Mouse (Mus musculus) fibroblast of lung, adult 2 months (primary cell): ENCODE measurements at regions not wholly inside any gene's neighbourhood (a gene's known extent, or its start where the extent isn't known, plus 50 kb on each side); places are given as distances from the start of the nearest gene placed in this dataset.
"Not testable (repeated sequence)": the region's sequence is repeated elsewhere in the genome, so short reads cannot be mapped to it uniquely, and the experiment has no call there.

Experiments
- DNase-seq: peaks from one replicate; pipeline ENCODE4 v3.0.0-alpha.2; 2011; ENCODE audit warnings: low read depth

GRCm38 (mm10) chr10:10270297-10270696 is 201.8 kb downstream of the Adgb start:
- DNase-seq: no peak

GRCm38 (mm10) chr10:10252540-10253318 is 219.4 kb downstream of the Adgb start:
- peak; percentile 20 for DNase-seq

- DNase-seq: peak; percentile 40
Measured at GRCm38 (mm10) chr10:10252136-10252535, 220.0 kb downstream of the Adgb start.

- no peak for DNase-seq
Measured at GRCm38 (mm10) chr10:10234894-10235523, 237.1 kb downstream of the Adgb start.

- peak; percentile 26 for DNase-seq
Measured at GRCm38 (mm10) chr10:10224582-10225144, 247.5 kb downstream of the Adgb start.

GRCm38 (mm10) chr10:10219726-10220125 is 252.4 kb downstream of the Adgb start:
- DNase-seq: no peak

- no peak for DNase-seq
Measured at GRCm38 (mm10) chr10:10216892-10217291, 255.2 kb downstream of the Adgb start.

- no peak for DNase-seq
Measured at GRCm38 (mm10) chr10:10215376-10215775, 256.8 kb downstream of the Adgb start.

- DNase-seq: no peak
Measured at GRCm38 (mm10) chr10:10208354-10208753, 263.8 kb downstream of the Adgb start.

GRCm38 (mm10) chr10:10205805-10206520 is 266.2 kb downstream of the Adgb start:
- no peak for DNase-seq

GRCm38 (mm10) chr10:10203982-10204381 is 268.1 kb downstream of the Adgb start:
- DNase-seq: no peak

GRCm38 (mm10) chr10:10190308-10190707 is 281.8 kb downstream of the Adgb start:
- DNase-seq: no peak

- DNase-seq: no peak
Measured at GRCm38 (mm10) chr10:10188113-10188512, 284.0 kb downstream of the Adgb start.

- no peak for DNase-seq
Measured at GRCm38 (mm10) chr10:10186721-10187120, 285.4 kb downstream of the Adgb start.

GRCm38 (mm10) chr10:10185298-10185883 is 284.5 kb upstream of the Stxbp5 start:
- DNase-seq: no peak

GRCm38 (mm10) chr10:10184386-10184785 is 283.5 kb upstream of the Stxbp5 start:
- no peak for DNase-seq

- DNase-seq: not testable (repeated sequence)
Measured at GRCm38 (mm10) chr10:10177037-10177436, 276.2 kb upstream of the Stxbp5 start.
